Mouse (Mus musculus): ENCODE measurements at regions not wholly inside any gene's neighbourhood (a gene's known extent, or its start where the extent isn't known, plus 50 kb on each side); places are given as distances from the start of the nearest gene placed in this dataset.

DNA sequence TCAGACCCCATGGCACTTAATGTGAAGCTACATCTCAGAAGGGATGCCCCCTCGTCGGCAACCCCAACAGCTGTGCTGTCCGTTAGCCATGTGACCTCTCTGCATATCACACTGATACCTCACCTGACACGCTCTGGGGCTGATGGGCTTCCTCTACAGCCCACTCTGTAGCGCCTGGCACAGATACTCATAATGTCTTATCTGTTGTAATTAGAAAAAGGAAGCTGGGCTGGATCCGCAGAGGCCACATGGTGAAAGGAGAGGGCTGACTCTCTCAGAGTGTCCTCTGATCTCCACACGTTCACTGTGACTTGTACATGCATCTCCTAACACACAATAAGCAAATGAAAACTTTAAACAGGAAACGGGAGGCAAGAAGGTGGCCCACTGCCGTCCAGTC lies 126.5 kb upstream of the Meis1 start:
- in situ Hi-C loops (cut with MboI; ENCODE audit: unreplicated experiment in 2 of 2): no loop called here

DNA sequence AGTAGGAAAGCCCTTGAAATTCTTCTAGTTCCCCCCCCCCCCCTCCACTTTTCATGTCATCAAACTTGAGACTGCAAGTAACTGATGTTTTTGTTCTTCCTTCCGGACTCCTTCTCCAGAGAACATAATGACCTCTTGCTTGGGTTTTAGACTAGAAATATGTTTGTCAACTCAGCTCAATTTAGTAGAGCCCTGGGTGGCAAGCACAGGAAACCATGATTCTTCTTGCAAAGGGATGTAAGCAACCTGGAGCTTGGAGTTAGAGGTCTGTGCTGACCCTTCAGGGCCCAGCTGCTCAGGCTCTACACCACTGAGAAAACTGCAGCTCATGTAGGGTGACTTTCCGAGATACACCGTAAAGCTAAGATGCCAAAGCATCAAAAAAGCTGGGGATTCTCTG lies 127.2 kb upstream of the Meis1 start:
- in situ Hi-C loops (cut with MboI; ENCODE audit: unreplicated experiment in 2 of 2): no loop called here

DNA sequence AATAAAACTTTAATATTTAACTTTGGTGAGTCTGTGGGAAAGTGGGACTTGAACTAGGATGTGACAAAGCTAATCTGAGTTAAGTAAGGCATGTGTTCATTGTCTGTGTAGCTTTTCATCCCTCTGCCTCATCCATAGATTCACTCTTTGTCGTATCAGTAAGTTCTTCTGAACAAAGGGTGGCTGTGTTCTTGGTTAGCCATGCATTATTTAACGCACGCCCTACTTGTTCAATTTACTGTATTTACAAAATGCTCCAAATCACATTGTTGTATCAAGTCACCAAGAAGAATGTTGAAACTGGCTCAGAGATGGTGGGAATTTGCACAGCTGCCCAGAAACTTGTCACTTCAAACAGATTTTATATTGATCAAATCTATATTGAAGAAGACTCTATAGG lies 132.2 kb upstream of the Meis1 start:
- in situ Hi-C loops (cut with MboI; ENCODE audit: unreplicated experiment in 2 of 2): no loop called here

DNA sequence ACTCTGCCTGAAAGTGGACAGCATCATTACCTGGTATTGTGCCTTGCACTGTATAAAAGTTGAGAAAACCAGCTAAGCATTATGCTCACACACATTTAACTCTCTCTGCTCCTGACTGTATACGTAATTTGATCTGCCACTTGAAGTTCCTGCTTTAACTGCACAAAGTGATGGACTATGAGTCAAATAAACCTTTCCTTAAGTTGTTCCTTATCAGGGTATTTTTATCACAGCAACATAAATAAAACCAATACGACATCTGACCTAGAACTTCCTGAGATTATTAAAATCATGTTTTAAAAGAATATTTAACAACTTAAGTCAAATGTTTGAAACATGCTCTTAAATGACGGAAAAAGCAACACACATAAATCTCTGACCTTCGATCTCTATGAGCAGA lies 134.9 kb upstream of the Meis1 start:
- in situ Hi-C loops (cut with MboI; ENCODE audit: unreplicated experiment in 2 of 2): no loop called here

DNA sequence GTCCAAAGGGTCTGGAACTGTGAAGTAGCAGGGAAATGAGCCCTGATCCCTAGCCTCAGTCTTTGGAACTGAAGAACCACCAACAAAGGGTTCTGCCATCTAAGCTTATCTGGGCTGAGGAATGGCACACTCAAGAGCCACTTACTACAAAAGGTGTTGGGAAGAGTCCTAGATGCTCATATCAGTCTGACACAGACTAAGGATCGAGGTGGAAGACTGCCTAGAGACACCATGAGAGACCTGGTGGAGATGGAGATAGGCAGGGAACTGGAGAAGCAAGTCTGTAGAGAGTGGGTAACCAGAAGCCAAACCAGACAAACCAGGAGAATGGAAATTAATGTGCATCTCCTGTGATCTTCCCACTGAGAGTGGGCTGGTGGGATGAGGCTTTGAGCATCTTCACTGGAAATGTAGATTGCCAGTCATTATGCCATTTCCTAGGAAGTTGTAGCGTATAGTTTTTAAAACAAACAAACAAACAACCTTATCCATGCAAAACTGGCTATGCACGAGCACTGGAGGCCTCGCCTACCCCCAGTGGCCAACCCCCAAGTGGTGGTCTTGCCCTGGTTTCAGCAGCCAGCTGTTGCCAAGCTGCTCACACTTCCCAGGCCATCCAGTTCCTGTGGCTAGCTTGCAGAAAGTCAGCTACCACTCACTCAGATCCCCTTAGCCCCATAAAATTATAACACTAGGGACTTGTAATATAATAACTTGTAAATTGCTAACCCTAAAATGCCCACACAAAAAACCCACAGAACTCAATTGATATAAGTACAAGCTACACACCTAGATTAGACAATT lies 136.2 kb upstream of the Meis1 start:
- in situ Hi-C loops (cut with MboI; ENCODE audit: unreplicated experiment in 2 of 2): no loop called here

DNA sequence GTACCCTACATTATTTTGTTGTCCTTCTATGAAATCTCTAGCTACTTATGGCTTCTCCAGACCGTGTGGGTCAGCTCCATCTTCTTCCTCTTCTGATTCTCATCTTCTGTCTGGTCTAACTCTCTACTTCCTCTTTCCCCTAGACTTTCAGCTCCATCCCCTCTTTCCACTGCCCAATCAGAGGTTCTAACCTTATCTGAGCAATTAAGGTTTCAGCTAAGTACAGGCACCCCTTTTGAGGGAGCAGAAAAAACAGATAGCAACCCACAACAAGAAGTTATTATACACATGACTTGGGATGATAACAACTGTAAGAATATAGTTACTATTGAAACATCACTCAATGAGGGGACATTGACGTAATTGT lies 136.8 kb upstream of the Meis1 start:
- in situ Hi-C loops (cut with MboI; ENCODE audit: unreplicated experiment in 2 of 2): no loop called here

DNA sequence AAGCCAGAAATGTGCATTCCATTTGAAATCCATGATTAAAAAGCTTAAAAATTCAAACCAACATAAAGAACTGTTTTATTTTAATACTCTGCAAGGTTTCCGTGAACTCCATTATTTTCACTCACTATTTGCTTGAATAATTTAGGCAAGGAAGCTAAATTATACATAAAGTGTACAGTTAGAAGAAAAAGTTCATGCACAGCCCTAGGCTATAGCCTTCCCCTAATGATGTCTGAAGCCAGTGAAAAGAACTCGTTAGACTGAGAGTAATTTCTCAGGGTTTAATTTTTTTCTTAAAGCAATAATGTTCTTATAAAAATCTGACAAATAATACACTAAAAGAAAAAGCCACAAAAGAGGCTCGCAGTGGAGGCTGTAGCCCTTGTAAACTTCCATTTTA lies 141.4 kb upstream of the Meis1 start:
- in situ Hi-C loops (cut with MboI; ENCODE audit: unreplicated experiment in 2 of 2): no loop called here

DNA sequence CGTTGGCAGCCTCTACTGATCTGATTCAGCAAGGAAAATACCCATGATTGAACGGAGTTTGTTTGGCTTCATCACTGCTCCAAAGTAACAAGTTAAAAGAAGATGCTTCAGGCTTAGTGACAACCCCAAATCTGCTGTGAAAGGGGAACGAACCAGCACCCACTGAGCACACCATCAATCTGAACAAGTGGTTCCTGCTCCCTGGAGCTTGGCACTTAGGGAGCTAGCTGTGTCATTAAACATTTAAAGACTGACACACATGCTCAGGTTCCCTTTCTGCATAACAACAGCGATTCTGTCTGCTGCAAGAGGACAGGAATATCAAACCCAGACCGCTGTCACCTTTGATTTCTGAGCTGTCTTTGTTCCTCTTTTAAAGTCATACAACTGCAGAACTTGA lies 141.9 kb upstream of the Meis1 start:
- in situ Hi-C loops (cut with MboI; ENCODE audit: unreplicated experiment in 2 of 2): no loop called here

DNA sequence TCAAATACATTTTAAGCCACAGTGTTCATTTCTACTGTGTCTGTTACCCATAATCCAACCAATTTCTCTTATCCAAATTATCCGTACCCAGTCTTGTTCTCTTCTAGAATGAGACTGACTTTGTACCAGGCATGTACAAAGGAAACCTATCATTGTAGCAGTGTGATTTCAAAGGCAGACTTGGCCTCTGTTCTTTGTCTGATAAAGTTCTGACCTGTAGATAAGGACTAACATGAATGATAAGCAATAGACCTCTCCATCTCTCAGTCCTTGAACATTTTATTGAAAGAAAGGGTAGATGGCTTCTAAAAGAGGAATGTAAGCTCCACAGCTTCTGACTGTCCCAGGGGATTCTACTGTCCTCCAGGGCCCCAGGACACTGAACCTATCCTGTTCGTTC lies 152.2 kb upstream of the Meis1 start:
- in situ Hi-C loops (cut with MboI; ENCODE audit: unreplicated experiment in 2 of 2): no loop called here

DNA sequence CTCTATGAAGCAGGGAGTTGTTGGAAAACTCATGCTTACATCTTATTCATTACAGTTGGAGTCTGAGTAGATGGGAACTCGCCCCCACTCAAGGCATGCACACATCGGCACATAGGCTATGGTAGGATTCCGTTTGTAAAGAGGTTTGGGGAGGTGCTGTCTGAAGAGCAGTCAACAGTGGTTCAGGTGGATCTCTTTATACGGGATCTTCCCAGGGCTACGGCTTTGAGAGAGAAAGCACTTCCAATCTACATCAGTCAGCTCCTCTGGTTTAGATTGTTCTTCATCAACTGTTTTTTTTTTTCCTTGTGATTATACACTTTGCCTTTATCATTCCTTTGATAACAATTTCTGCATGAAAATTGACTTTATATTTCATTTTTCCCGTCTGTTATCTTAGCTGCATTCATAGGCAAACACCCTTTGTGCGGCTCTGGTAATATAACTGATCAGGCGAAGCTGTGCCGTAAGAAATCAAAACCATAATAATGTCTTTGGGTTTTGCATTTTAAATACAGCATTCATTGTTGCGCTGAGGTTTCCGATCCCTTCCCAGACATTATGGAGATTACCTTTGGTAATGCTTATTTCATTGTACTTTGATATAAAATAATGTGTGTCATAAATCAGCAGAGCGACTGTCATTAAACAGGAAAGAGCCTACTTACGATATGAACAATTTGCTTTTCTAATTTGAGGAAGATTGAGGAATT lies 155.7 kb upstream of the Meis1 start:
- in situ Hi-C loops (cut with MboI; ENCODE audit: unreplicated experiment in 2 of 2): no loop called here

DNA sequence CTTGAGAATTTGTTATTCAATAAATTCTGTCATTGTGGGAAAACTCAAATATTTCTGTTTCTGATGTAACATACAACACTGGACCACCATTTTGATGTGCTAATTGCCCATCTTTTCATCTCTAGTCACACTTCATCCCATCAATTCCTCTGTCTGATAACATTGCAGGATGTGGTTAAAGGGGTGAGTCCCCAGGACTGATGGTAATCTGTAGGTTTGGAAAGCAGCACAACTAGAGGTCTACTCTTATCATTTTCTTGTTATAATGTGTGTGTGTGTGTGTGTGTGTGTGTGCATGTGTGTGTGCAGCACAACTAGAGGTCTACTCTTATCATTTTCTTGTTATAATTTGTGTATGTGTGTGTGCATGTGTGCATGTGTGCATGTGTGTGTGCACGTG lies 160.5 kb upstream of the Meis1 start:
- in situ Hi-C loops (cut with MboI; ENCODE audit: unreplicated experiment in 2 of 2): no loop called here

DNA sequence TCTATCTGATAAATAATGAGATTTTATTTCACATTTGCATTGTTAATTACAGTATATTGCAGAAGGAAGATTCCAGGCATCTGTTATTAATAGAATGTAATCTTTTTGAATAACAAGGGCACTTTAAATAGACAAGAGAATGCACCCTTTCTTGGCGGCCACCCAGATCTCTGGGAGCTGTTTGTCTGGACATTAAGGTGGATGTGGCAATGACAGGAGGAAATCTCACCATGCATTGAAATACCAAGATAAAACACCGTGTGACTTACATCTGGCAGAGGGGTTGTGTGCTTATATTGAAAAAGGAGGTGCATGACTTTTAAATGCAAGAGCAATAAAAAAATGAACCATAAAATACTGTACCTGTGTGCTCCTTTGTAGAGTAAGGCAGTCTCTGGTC lies 171.0 kb upstream of the Meis1 start:
- in situ Hi-C loops (cut with MboI; ENCODE audit: unreplicated experiment in 2 of 2): no loop called here

DNA sequence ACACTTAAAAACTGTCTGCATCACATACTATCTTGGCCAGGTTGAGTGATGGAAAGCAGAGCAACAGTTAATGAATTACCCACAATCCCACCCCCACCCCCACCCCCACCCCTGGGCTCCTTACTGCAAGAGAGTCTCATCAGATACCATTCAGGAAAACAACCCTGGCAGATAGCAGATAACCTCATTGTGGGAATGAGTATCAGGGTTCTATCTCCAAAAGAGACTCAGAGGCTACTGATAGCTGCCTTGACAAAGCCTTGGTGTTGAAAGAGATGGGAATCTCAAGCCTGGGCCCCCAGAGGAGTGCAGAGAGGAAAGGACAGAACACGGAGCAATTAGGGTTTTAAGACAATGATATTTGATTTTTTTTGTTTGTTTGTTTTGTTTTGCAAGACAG lies 175.7 kb upstream of the Meis1 start:
- in situ Hi-C loops (cut with MboI; ENCODE audit: unreplicated experiment in 2 of 2): no loop called here

DNA sequence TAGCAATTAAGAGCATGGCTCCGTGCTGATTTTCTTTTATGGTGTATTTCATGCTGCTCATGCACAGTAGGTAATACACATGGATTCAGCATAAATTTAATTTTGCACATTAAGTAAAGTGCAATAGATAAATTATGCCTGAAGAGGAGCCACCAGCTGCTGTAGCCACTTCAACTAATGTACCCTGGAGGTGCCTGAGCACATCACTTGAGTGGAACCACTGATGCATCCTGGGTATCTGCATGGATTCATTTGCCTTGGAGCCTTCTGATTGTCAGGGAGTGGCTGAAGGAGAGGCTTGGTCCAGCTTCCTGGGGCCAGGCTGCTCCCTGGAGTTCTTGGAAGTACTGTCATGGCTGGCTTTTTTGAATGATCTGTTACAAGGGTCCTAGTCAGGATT lies 179.0 kb upstream of the Meis1 start:
- in situ Hi-C loops (cut with MboI; ENCODE audit: unreplicated experiment in 2 of 2): no loop called here

DNA sequence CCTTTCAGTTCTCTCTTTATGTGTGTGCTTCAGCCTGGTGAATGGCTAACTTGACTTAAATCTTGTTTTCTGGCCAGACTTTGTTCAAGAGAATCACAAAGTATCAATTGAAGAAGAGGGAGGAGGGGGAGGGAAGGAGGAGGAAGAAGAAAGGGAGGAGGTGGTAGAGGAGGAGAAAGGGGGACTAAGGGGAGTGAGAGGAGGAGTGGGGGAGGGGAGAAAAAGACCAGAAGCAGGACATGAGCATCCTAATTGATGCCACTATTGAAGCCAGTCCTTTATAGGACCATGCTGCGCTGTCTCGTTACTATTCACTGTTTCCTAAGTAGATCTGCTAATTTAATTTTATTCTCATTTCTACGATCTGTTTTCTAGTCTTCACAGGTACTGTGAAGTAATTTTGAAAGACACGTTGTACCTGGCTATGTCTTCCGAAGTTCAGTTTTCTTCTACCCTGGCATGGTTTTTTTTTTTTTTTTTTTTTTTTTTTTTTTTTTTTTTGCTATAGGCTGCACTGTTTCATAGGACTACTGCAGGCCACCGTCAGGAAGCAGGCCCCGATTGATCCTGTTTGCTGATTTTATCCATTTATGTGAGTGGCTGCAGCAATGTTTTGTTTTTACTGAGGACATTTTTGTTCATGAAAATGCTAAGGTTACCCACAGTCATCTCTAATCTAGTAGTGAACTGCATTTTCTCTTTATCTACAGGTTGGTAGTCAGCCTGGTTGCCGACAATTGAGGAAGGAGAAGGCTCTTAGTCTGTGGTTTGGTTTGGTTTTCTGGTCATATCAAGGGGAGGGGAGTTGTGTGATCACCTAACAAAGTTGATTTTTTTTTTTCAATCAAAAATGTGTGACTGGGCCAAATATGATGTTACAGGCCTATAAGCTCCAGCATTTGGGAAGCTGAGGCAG lies 184.1 kb upstream of the Meis1 start:
- in situ Hi-C loops (cut with MboI; ENCODE audit: unreplicated experiment in 2 of 2): no loop called here

DNA sequence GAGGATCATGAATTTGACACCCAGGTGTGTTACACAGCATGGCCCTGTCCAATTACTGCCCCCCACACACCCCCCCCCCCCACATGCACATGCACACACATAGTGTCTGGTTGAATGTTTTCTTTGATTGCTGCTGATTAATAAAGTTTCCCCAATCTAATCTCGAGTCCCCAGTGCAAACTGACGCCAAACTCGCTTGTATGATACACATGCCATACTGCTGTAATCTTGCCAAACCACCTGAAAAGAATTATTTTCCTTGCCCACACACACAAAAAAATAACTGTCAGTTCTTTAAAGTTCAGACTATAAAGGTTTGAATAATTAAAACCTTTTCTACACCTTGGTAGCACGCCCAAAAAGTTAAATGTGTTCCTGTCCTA lies 184.7 kb upstream of the Meis1 start:
- in situ Hi-C loops (cut with MboI; ENCODE audit: unreplicated experiment in 2 of 2): no loop called here

DNA sequence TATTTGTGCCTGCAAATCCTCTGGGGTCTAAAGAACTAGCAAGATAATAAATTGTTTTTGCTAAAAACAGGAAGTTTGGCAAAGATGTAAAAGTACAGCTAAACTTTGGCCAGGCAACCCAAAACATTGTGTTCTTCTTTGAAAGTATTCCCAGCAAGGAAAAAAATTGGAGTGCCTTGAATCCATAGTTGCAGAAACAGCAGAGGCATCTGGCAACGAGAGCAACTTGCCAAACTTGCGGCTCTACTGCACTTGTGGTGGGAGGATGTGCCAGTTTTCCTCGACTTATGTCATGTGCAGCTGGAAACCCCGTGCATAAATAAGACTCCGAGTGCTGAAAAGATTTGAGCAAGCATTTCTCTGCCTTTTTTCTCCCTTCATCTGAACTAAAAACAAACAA lies 185.2 kb upstream of the Meis1 start:
- in situ Hi-C loops (cut with MboI; ENCODE audit: unreplicated experiment in 2 of 2): no loop called here

DNA sequence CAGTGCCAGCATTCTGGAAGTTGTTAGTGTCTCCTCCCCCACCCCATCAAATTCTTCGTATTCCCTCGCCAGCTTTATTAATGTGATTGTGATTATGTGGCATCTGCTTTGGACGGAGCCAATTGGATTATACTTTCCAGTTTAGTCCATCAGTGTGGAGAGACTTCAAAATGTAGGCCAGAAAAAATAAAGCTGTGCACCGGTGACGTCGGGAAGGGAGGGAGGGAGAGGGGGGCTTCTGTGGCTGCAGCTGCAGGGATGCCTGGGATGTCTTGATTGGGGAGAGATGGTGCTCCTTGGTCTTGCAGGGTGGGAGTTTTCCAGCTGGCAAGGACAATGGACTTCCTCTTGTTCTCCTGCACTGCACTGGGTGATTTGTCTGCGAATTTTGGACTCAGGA lies 185.7 kb upstream of the Meis1 start:
- in situ Hi-C loops (cut with MboI; ENCODE audit: unreplicated experiment in 2 of 2): no loop called here

DNA sequence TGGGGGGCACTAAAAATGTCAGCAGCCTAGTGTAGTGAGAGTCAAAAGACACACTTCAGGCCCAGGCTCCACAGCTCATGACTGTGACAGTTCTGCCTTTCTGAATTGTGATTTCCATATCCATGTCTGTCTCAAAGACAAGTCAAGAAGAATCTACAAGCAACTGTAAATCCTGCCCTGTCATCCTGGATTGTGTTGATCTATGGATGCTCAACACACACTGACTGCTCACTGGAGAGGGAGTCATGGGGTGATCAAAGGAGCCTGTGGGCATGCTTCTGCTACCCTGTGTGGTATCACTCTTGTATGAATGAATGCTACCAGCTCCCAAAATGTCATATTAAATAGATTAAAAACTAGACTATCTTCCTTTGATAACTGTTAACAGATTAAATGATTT lies 186.4 kb upstream of the Meis1 start:
- in situ Hi-C loops (cut with MboI; ENCODE audit: unreplicated experiment in 2 of 2): no loop called here

DNA sequence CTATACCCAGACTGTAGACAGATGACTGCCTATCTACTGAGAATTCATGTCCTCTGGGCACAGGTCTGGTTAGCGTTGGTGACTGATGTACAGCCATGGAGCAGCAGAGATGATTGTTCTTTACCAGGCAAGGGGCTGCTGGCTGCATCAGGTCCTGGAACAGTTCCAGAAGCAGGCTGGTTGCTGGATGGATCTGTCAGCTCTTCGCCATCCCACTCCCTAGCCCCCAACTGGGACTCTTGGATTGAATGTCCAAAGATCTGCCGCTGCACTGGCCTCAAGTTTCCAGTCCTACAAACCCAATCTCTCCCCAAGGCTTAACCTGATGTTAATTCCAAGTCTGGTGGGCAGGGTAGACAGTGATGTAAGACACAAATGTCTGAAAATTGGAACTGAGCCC lies 200.7 kb upstream of the Meis1 start:
- in situ Hi-C loops (cut with MboI; ENCODE audit: unreplicated experiment in 2 of 2): no loop called here

DNA sequence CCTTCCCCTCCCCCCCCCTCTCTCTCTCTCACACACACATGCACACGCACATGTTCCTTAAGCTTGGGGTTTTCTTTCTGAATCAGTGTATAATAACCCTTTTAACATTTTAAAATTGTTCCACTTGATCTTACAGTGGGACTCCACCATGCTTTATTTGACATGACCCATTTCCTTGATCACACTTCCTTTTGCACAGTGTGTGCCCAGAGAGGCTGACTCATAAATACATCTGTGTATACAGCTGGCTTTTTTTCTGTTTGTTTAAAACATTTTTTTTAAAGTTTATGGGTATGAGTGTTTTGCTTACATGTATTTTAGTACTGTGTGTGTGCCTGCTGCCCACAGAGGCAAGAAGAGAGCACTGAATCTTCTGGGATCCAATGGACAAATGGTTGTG lies 202.7 kb upstream of the Meis1 start:
- in situ Hi-C loops (cut with MboI; ENCODE audit: unreplicated experiment in 2 of 2): no loop called here

DNA sequence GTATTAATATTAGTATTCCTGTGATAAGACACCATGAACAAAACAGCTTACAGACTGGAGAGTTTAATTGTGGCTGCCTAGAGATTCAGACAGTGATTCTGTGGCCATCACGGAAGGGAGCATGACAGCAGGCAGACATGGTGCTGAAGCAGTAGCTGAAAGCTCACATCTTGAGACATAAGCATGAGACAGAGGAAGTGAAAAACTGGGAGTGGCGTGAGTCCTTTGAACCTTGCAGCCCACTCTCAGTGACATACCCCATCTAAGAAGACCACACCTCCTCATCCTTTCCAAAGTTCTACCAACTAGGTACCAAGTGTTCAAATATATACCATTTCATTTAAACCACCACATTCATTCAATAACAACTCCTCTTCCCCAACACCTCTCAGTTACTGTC lies 208.0 kb upstream of the Meis1 start:
- in situ Hi-C loops (cut with MboI; ENCODE audit: unreplicated experiment in 2 of 2): no loop called here

All from v-Abl transformed pro-B cells (cell line).